Comparison of ENCODE assay signal across 13 mouse cellular contexts in the genomic region with DNA sequence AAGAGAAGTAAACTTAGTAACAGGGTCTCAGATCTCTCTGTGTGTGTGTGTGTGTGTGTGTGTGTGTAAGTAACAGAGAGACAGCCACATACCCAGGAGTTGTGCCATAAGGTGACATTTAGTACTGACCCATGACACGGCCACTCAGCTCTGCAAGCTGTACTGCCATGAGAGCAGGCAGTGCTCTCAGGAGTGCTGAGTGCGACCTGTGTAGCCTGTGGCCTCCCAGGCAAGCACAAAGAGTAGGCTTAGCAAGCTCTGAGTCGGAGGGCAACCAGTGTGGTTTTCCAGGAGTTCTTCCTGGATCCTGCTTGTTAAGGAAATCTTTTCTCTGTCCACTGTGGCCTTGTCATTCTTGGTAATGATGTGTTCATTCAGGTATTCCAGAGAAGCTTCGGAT.
DNase-seq lines count a peak whose midpoint lies in the region; ATAC-seq and TF ChIP-seq lines count a peak whose summit lies in the region.
"Had no signal": no experiment of that assay in that cellular context is flagged by ENCODE, and none has a peak within 500 bp of the region (broad histone marks: within the 10 kb centered on the region; RNA-seq: fewer than 3 reads in every experiment).

No protein-coding gene starts in this region.

- in situ Hi-C loops in Patski (cut with MboI; ENCODE audit: low pct_unique_long_range_greater_than_20kb): no loop called here

- DNase-seq in forebrain, embryonic 10.5 days (ENCODE audit: extremely low spot score, low spot score): no peak
- DNase-seq in forebrain, embryonic 11.5 days (ENCODE audit: low spot score): no peak
- no peak for DNase-seq in heart, postnatal 0 days (ENCODE audit: low spot score)
- no peak for DNase-seq in heart, adult 18-20 months
- DNase-seq in kidney, postnatal 0 days (ENCODE audit: low spot score): no peak
- no peak for DNase-seq in kidney, postnatal 10 days
- DNase-seq in Patski (ENCODE audit: low read depth, low spot score): no peak
- DNase-seq in left cerebral cortex, adult 18-20 months (ENCODE audit: low spot score in 2 of 2): no peak
- DNase-seq: adrenal gland, adult 2 months; cerebellum, adult 9-11 months; gastrocnemius, postnatal 14 days had no signal

- POLR2A ChIA-PET in Patski (lab: Charles Lee): no interaction called here

- no peak overlapping the region for H3K9ac ChIP-seq in forebrain, embryonic 11.5 days (ENCODE audit: low read length)
- H3K9ac ChIP-seq in heart, postnatal 0 days (replicated peaks; ENCODE audit: low read depth, low read length): no peak overlapping the region
- no peak overlapping the region for H3K9ac ChIP-seq in kidney, postnatal 0 days (ENCODE audit: low read depth, low read length)
- H3K9ac ChIP-seq: liver, embryonic 15.5 days; midbrain, embryonic 15.5 days had no signal

- no peak overlapping the region for H3K4me2 ChIP-seq in forebrain, embryonic 11.5 days (ENCODE audit: low read depth, low read length, severe bottlenecking)
- H3K4me2 ChIP-seq in heart, postnatal 0 days (ENCODE audit: low read depth, low read length): no peak overlapping the region
- no peak overlapping the region for H3K4me2 ChIP-seq in kidney, postnatal 0 days (ENCODE audit: low read length)
- H3K4me2 ChIP-seq: liver, embryonic 15.5 days; midbrain, embryonic 15.5 days had no signal

- H3K36me3 ChIP-seq in forebrain, embryonic 10.5 days (replicated peaks): peaks cover 16% of the 10 kb centered on the region
- no peaks in the 10 kb centered on the region for H3K36me3 ChIP-seq in forebrain, embryonic 11.5 days (ENCODE audit: control insufficient read depth, insufficient read depth, low read length)
- no peaks in the 10 kb centered on the region for H3K36me3 ChIP-seq in heart, postnatal 0 days (replicated peaks; ENCODE audit: control insufficient read depth, insufficient read depth, low read length)
- H3K36me3 ChIP-seq in kidney, postnatal 0 days (ENCODE audit: insufficient read depth, low read length): no peaks in the 10 kb centered on the region
- H3K36me3 ChIP-seq: liver, embryonic 15.5 days; midbrain, embryonic 15.5 days had no signal

- no peak for TF ChIP-seq CTCF in heart, postnatal 0 days (IDR thresholded peaks at IDR 0.05; ENCODE audit: low read depth)
- TF ChIP-seq CTCF in kidney, postnatal 0 days (IDR thresholded peaks at IDR 0.05; ENCODE audit: low read depth): no peak
- TF ChIP-seq CTCF in Patski (IDR thresholded peaks at IDR 0.05): no peak

- CTCF ChIA-PET in Patski (lab: Charles Lee): interaction anchor here (0.8 to 1.3 kb wide), 5 partner anchors 9 to 34 kb away, joined by 3 to 6 read pairs (median 3); no protein-coding TSS in a partner anchor

- no peak for TF ChIP-seq EP300 in heart, postnatal 0 days (IDR thresholded peaks at IDR 0.05; ENCODE audit: low read depth)

- no peak overlapping the region for H3K4me3 ChIP-seq in forebrain, embryonic 10.5 days
- no peak overlapping the region for H3K4me3 ChIP-seq in forebrain, embryonic 11.5 days (ENCODE audit: low read depth, low read length)
- H3K4me3 ChIP-seq in heart, postnatal 0 days (ENCODE audit: low read depth, low read length): no peak overlapping the region
- no peak overlapping the region for H3K4me3 ChIP-seq in kidney, postnatal 0 days (replicated peaks; ENCODE audit: low read depth, low read length)
- H3K4me3 ChIP-seq: liver, embryonic 15.5 days; midbrain, embryonic 15.5 days had no signal

- peaks cover 9% of the 10 kb centered on the region; the same call in 1 of the 2 replicates for H3K9me3 ChIP-seq in forebrain, embryonic 10.5 days
- H3K9me3 ChIP-seq in forebrain, embryonic 11.5 days (ENCODE audit: control insufficient read depth, low read length): peaks cover 3% of the 10 kb centered on the region; the same call in 1 of the 2 replicates
- no peaks in the 10 kb centered on the region for H3K9me3 ChIP-seq in heart, postnatal 0 days (replicated peaks; ENCODE audit: control insufficient read depth, low read length)
- no peaks in the 10 kb centered on the region for H3K9me3 ChIP-seq in kidney, postnatal 0 days (replicated peaks; ENCODE audit: low read length)
- H3K9me3 ChIP-seq: liver, embryonic 15.5 days; midbrain, embryonic 15.5 days had no signal

- no peaks in the 10 kb centered on the region for H3K27me3 ChIP-seq in forebrain, embryonic 10.5 days (ENCODE audit: poor library complexity, severe bottlenecking)
- no peaks in the 10 kb centered on the region for H3K27me3 ChIP-seq in forebrain, embryonic 11.5 days (ENCODE audit: control insufficient read depth, insufficient read depth, low read length)
- no peaks in the 10 kb centered on the region for H3K27me3 ChIP-seq in heart, postnatal 0 days (ENCODE audit: control insufficient read depth, insufficient read depth, low read length)
- no peaks in the 10 kb centered on the region for H3K27me3 ChIP-seq in kidney, postnatal 0 days (ENCODE audit: insufficient read depth, low read length)
- no peaks in the 10 kb centered on the region for H3K27me3 ChIP-seq in Patski
- H3K27me3 ChIP-seq: liver, embryonic 15.5 days; midbrain, embryonic 15.5 days had no signal

- 82% methylated on average over 4 of the region's 4 CpGs for WGBS in forebrain, embryonic 10.5 days
- WGBS in forebrain, embryonic 11.5 days: 78% methylated on average over 4 of the region's 4 CpGs
- WGBS in heart, postnatal 0 days: 58% methylated on average over 4 of the region's 4 CpGs
- 60% methylated on average over 4 of the region's 4 CpGs for WGBS in kidney, postnatal 0 days

- peak overlapping the region; percentile 54; the same call in 1 of the 2 replicates for H3K27ac ChIP-seq in forebrain, embryonic 10.5 days
- H3K27ac ChIP-seq in forebrain, embryonic 11.5 days (ENCODE audit: low read depth, low read length): no peak overlapping the region
- peak overlapping the region; percentile 27 for H3K27ac ChIP-seq in heart, postnatal 0 days (ENCODE audit: low read depth)
- peak overlapping the region; percentile 75 for H3K27ac ChIP-seq in kidney, postnatal 0 days
- H3K27ac ChIP-seq: liver, embryonic 15.5 days; midbrain, embryonic 15.5 days had no signal

- ATAC-seq in forebrain, embryonic 11.5 days (replicated peaks; ENCODE audit: low FRiP score): no peak
- ATAC-seq in heart, postnatal 0 days (ENCODE audit: insufficient read depth, low read depth): no peak
- ATAC-seq in kidney, postnatal 0 days (replicated peaks; ENCODE audit: low FRiP score, low read depth): no peak
- peak; percentile 52 for ATAC-seq in Patski
- ATAC-seq: midbrain, embryonic 15.5 days had no signal

- H3K4me1 ChIP-seq in forebrain, embryonic 10.5 days: peaks cover 65% of the 10 kb centered on the region
- H3K4me1 ChIP-seq in forebrain, embryonic 11.5 days (replicated peaks; ENCODE audit: control insufficient read depth, insufficient read depth, low read length): peaks cover 3% of the 10 kb centered on the region; the same call in 1 of the 2 replicates
- H3K4me1 ChIP-seq in heart, postnatal 0 days (ENCODE audit: control insufficient read depth, insufficient read depth): peaks cover 5% of the 10 kb centered on the region; the same call in 1 of the 2 replicates
- H3K4me1 ChIP-seq in kidney, postnatal 0 days (replicated peaks; ENCODE audit: insufficient read depth, low read length): peaks cover 17% of the 10 kb centered on the region; the same call in 1 of the 2 replicates
